Mouse (Mus musculus): Measurements from ENCODE around the gene Arsg.

DNA sequence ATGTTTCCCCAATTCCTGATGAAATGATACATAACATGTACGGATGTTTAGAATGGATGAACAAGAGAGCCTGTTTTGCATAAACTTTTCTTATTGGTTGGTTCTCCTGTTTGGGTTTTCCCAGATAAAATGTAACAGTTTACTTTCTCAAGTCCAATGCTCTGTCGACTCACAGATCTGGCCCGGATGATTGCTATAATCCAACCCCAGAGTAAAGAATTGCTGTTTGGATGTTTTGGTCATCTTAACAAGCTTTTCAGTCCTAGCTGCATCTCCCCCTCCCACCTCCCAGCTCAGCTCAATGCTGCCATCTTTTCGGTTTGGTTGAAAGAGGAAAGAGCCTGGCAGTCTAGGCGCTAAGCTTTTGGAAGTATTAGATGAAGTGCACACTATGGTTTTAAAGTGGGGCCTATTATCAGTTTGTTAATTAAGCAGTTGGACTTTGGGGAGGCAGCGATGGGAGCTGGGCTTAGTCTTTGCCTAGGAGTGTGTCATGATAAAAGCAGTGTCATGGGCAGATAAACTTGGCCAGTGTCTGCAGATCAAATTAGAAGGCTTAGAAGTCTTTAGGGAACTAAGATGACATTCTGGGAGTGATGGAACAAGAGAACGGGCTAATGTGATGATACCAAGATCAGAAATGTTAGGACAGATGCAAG is 139.8 kb downstream of the Arsg start:
- TF ChIP-seq EP300 (IDR thresholded peaks at IDR 0.05; ENCODE audit: low read length): no peak
- no peak for TF ChIP-seq MYC (IDR thresholded peaks at IDR 0.05; ENCODE audit: low read depth, low read length)
- no peak for TF ChIP-seq CTCF (conservative IDR thresholded peaks at IDR 0.05 in 1 of 2, IDR thresholded peaks at IDR 0.05 in 1 of 2; ENCODE audit: low read depth in 2 of 2, low read length in 2 of 2)
- TF ChIP-seq JUN (IDR thresholded peaks at IDR 0.05; ENCODE audit: insufficient read depth, low read depth, low read length): no peak
- no peak for TF ChIP-seq POLR2A (IDR thresholded peaks at IDR 0.05; ENCODE audit: low read depth, low read length)
- TF ChIP-seq MAFK (IDR thresholded peaks at IDR 0.05; ENCODE audit: insufficient replicate concordance, low read length): no peak
- TF ChIP-seq USF1 (IDR thresholded peaks at IDR 0.05; ENCODE audit: low read depth, low read length): no peak

All from CH12.LX (cell line).